Mouse (Mus musculus): Measurements from ENCODE around the gene Gigyf2.

- TF ChIP-seq CTCF (IDR thresholded peaks at IDR 0.05; ENCODE audit: borderline replicate concordance, insufficient read depth, low read length) (no peak), POLR2A (IDR thresholded peaks at IDR 0.05; ENCODE audit: low read depth, low read length) (no peak)
These were observed 67.8 kb downstream of the Gigyf2 start, which contains the start of gene Kcnj13 for GRCm38 (mm10) chr1:87394594-87394993.
